Mouse (Mus musculus): ENCODE measurements at regions not wholly inside any gene's neighbourhood (a gene's known extent, or its start where the extent isn't known, plus 50 kb on each side); places are given as distances from the start of the nearest gene placed in this dataset.

GRCm38 (mm10) chr1:35428126-35428840 is 578.5 kb downstream of the Plekhb2 start:
- DNase-seq (ENCODE audit: low spot score in 2 of 2): no peak

- no peak for DNase-seq (ENCODE audit: low spot score in 2 of 2)
These were observed 579.7 kb downstream of the Plekhb2 start for GRCm38 (mm10) chr1:35429471-35429870.

GRCm38 (mm10) chr1:35435721-35436120 is 585.9 kb downstream of the Plekhb2 start:
- no peak for DNase-seq (ENCODE audit: low spot score in 2 of 2)

GRCm38 (mm10) chr1:35447345-35447744 is 597.6 kb downstream of the Plekhb2 start:
- DNase-seq (ENCODE audit: low spot score in 2 of 2): no peak

- no peak for DNase-seq (ENCODE audit: low spot score in 2 of 2)
These were observed 602.8 kb downstream of the Plekhb2 start for GRCm38 (mm10) chr1:35452441-35453107.

- no peak for DNase-seq (ENCODE audit: low spot score in 2 of 2)
These were observed 607.8 kb downstream of the Plekhb2 start for GRCm38 (mm10) chr1:35457591-35457990.

- DNase-seq (ENCODE audit: low spot score in 2 of 2): peak in 1 of 2 experiments; percentile 9
These were observed 603.1 kb upstream of the Hs6st1 start for GRCm38 (mm10) chr1:35465081-35465480.

- no peak for DNase-seq (ENCODE audit: low spot score in 2 of 2)
These were observed 598.9 kb upstream of the Hs6st1 start for GRCm38 (mm10) chr1:35469185-35469753.

- no peak for DNase-seq (ENCODE audit: low spot score in 2 of 2)
These were observed 589.9 kb upstream of the Hs6st1 start for GRCm38 (mm10) chr1:35478262-35478661.

GRCm38 (mm10) chr1:35495963-35496362 is 572.2 kb upstream of the Hs6st1 start:
- no peak for DNase-seq (ENCODE audit: low spot score in 2 of 2)

- no peak for DNase-seq (ENCODE audit: low spot score in 2 of 2)
These were observed 545.2 kb upstream of the Hs6st1 start for GRCm38 (mm10) chr1:35522951-35523350.

GRCm38 (mm10) chr1:35523790-35524362 is 544.3 kb upstream of the Hs6st1 start:
- DNase-seq (ENCODE audit: low spot score in 2 of 2): no peak

GRCm38 (mm10) chr1:35524788-35525187 is 543.4 kb upstream of the Hs6st1 start:
- no peak for DNase-seq (ENCODE audit: low spot score in 2 of 2)

- DNase-seq (ENCODE audit: low spot score in 2 of 2): no peak
These were observed 540.3 kb upstream of the Hs6st1 start for GRCm38 (mm10) chr1:35527750-35528476.

- no peak for DNase-seq (ENCODE audit: low spot score in 2 of 2)
These were observed 532.7 kb upstream of the Hs6st1 start for GRCm38 (mm10) chr1:35535470-35535869.

- no peak for DNase-seq (ENCODE audit: low spot score in 2 of 2)
These were observed 531.9 kb upstream of the Hs6st1 start for GRCm38 (mm10) chr1:35536276-35536675.

GRCm38 (mm10) chr1:35548845-35549244 is 519.4 kb upstream of the Hs6st1 start:
- no peak for DNase-seq (ENCODE audit: low spot score in 2 of 2)

- no peak for DNase-seq (ENCODE audit: low spot score in 2 of 2)
These were observed 516.7 kb upstream of the Hs6st1 start for GRCm38 (mm10) chr1:35551503-35551902.

- no peak for DNase-seq (ENCODE audit: low spot score in 2 of 2)
These were observed 505.4 kb upstream of the Hs6st1 start for GRCm38 (mm10) chr1:35562786-35563185.

- DNase-seq (ENCODE audit: low spot score in 2 of 2): peak; percentile 7 to 8
These were observed 493.0 kb upstream of the Hs6st1 start for GRCm38 (mm10) chr1:35575203-35575602.

GRCm38 (mm10) chr1:35579392-35579791 is 488.8 kb upstream of the Hs6st1 start:
- DNase-seq (ENCODE audit: low spot score in 2 of 2): no peak

- no peak for DNase-seq (ENCODE audit: low spot score in 2 of 2)
These were observed 488.2 kb upstream of the Hs6st1 start for GRCm38 (mm10) chr1:35579992-35580391.

Measured in frontal cortex, postnatal 14 days (tissue).